Mouse (Mus musculus) small intestine, adult 2 months (tissue): ENCODE data around the gene Pglyrp4. TPM values are rescaled to one million over a fixed set of nuclear protein-coding genes. Genes with fewer than 3 reads are reported as not detected.
"Not testable (repeated sequence)": the region's sequence is repeated elsewhere in the genome, so short reads cannot be mapped to it uniquely, and the experiment has no call there.

ENCODE experiments used
- H3K27ac ChIP-seq: fragments of 200-500 bp; 2 replicates; pipeline ENCODE4 v1.5.1; 2012; ENCODE audit warnings: low read depth, low read length, control low read depth, inconsistent platforms; ENCODE audit not compliant: insufficient read depth
- H3K27me3 ChIP-seq: fragments of 200-500 bp; 2 replicates; pipeline ENCODE4 v1.6.1; 2012; ENCODE audit warnings: mild to moderate bottlenecking, moderate library complexity, low read length, inconsistent platforms; ENCODE audit not compliant: control insufficient read depth, insufficient read depth
- H3K36me3 ChIP-seq: fragments of 200-500 bp; 2 replicates; pipeline ENCODE4 v1.6.1; 2012; ENCODE audit warnings: mild to moderate bottlenecking, low read length, control low read depth, inconsistent platforms; ENCODE audit not compliant: control insufficient read depth, insufficient read depth
- H3K4me1 ChIP-seq: fragments of 200-500 bp; 2 replicates; pipeline ENCODE4 v1.6.1; 2012; ENCODE audit warnings: low read length, inconsistent platforms, mixed read lengths; ENCODE audit not compliant: control insufficient read depth, insufficient read depth, insufficient read length
- H3K4me3 ChIP-seq: fragments of 200-500 bp; 2 replicates; pipeline ENCODE4 v1.5.1; 2012; ENCODE audit warnings: low read depth, mild to moderate bottlenecking, control low read depth, inconsistent platforms, low read length, moderate library complexity
- CTCF ChIP-seq: fragments of 200-500 bp; IDR thresholded peaks from 2 replicates; pipeline ENCODE4 v1.5.1; 2012; ENCODE audit warnings: low read depth, mild to moderate bottlenecking, control low read depth, inconsistent platforms, low read length, moderate library complexity, mixed read lengths; ENCODE audit not compliant: insufficient replicate concordance, insufficient read length; ENCODE audit errors: extremely low read depth
- POLR2A ChIP-seq: fragments of 200-500 bp; IDR thresholded peaks from 2 replicates; pipeline ENCODE4 v1.6.1; 2012; ENCODE audit warnings: low read depth, mild to moderate bottlenecking, control low read depth, inconsistent platforms, low read length, moderate library complexity
- WGBS: fragments of 180-500 bp; shearing (Covaris S2); methylation state at CpG from one replicate; pipeline ENCODE4 v1.1.7; 2018; 5-methylcytosine and 5-hydroxymethylcytosine counted together
- polyA plus RNA-seq: library from polyadenylated mRNA; depleted of rRNA; stranded (reverse); fragments of >200 nt; gene quantifications from 2 replicates; pipeline ENCODE4 v1.2.3, GENCODE M21; 2012; rRNA removed

Gene Pglyrp4
- polyA plus RNA-seq, 1 experiment = not detected

DNA sequence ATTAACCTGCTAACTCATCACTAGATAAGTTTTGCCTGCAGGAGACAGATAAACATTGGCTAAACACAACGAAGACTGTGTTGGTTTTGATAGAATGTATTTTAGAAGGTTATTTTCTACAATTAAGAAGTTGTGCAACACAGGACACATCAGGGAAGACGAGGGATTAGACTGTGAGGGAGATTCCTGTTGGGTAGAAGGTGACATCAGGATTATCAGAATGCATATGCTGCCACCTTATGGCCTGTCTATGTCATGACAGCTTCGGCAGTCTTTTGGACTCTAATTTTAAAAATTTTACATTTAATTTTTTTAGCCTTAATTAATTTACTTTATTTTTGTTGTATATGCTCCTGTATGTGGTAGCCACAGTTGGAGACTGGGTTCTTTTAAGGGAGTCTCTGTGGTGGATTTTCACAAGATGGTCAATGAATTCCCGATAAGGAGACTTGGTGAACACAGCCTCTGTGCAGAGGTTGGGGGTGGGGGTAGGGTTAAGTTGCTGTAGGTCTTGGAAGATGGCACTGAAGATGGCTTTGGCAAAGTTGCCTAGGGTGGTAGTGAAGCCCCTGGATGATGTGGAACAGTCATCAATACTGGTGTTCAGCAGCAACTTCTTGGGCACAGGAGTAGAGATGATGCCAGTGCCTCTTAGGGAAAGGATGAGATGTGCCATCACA, 18.0 kb upstream of the Pglyrp4 start:
- WGBS = 15% methylated on average over 4 of the region's 4 CpGs
- H3K4me1 ChIP-seq = no peaks in the 10 kb centered on the region

GRCm38 (mm10) chr3:90709591-90710460, 16.9 kb upstream of the Pglyrp4 start:
- Histone ChIP-seq H3K27me3 (no peaks in the 10 kb centered on the region), H3K27ac (no peak overlapping the region), H3K4me1 (no peaks in the 10 kb centered on the region), H3K36me3 (no peaks in the 10 kb centered on the region), H3K4me3 (no peak overlapping the region)
- 42% methylated on average over 12 of the region's 12 CpGs for WGBS
- TF ChIP-seq POLR2A = no peak
- peak; percentile 99 for TF ChIP-seq CTCF

More for the DNA sequence above, 18.0 kb upstream of the Pglyrp4 start:
- Histone ChIP-seq H3K27ac (no peak overlapping the region), H3K36me3 (no peaks in the 10 kb centered on the region), H3K4me3 (no peak overlapping the region), H3K27me3 (no peaks in the 10 kb centered on the region; the same call in 1 of the 2 replicates)
- TF ChIP-seq CTCF = no peak
- no peak for TF ChIP-seq POLR2A

- Histone ChIP-seq H3K36me3 (no peaks in the 10 kb centered on the region), H3K4me1 (no peaks in the 10 kb centered on the region), H3K4me3 (no peak overlapping the region), H3K27ac (no peak overlapping the region), H3K27me3 (no peaks in the 10 kb centered on the region)
- 94% methylated on average over 1 of the region's 1 CpGs for WGBS
- TF ChIP-seq POLR2A = no peak
- no peak for TF ChIP-seq CTCF
These were observed 23.0 kb downstream of the Pglyrp4 start for GRCm38 (mm10) chr3:90749658-90750057.

GRCm38 (mm10) chr3:90777776-90778175, 51.1 kb downstream of the Pglyrp4 start, which contains the start of gene Gm5849:
Gm5849 (minus strand) TSS chr3:90777876.
- H3K4me1 ChIP-seq, H3K36me3 ChIP-seq, H3K4me3 ChIP-seq, H3K27ac ChIP-seq, H3K27me3 ChIP-seq: not testable (repeated sequence)
- 95% methylated on average over 1 of the region's 1 CpGs for WGBS

Other genes starting within 250 kb of the Pglyrp4 start
- 3.4 and 7.1 TPM in 2 replicates for gene Snapin, start 235.9 kb upstream of the Pglyrp4 start, polyA plus RNA-seq
- gene Chtop, start 217.4 kb upstream of the Pglyrp4 start, polyA plus RNA-seq = 14.3 and 22.3 TPM in 2 replicates
- 20.2 and 26.8 TPM in 2 replicates for gene S100a1, start 212.5 kb upstream of the Pglyrp4 start, polyA plus RNA-seq
- gene S100a13, start 212.5 kb upstream of the Pglyrp4 start, polyA plus RNA-seq = 8.5 and 9.7 TPM in 2 replicates
- gene S100a14, start 200.1 kb upstream of the Pglyrp4 start, polyA plus RNA-seq = 1.3 and 2.8 TPM in 2 replicates
- 44.9 and 65.1 TPM in 2 replicates for gene S100a16, start 189.7 kb upstream of the Pglyrp4 start, polyA plus RNA-seq
- not detected in 2 replicates for gene S100a3, start 166.3 kb upstream of the Pglyrp4 start, polyA plus RNA-seq
- not detected in 2 replicates for gene S100a2, start 136.7 kb upstream of the Pglyrp4 start, polyA plus RNA-seq
- not detected in 2 replicates for gene Gm42674, start 125.0 kb upstream of the Pglyrp4 start, polyA plus RNA-seq
- gene S100a4, start 123.1 kb upstream of the Pglyrp4 start, polyA plus RNA-seq = 1.8 and 3.7 TPM in 2 replicates
- gene S100a5, start 118.4 kb upstream of the Pglyrp4 start, polyA plus RNA-seq = not detected in 2 replicates
- 234 and 369 TPM in 2 replicates for gene S100a6, start 114.0 kb upstream of the Pglyrp4 start, polyA plus RNA-seq
- gene S100a7a, start 72.9 kb upstream of the Pglyrp4 start, polyA plus RNA-seq = 0.11 TPM in 1 of 2 replicates, not detected in the other
- 0.29 TPM in 1 of 2 replicates, not detected in the other for gene S100a8, start 57.9 kb upstream of the Pglyrp4 start, polyA plus RNA-seq
- gene S100a9, start 31.2 kb upstream of the Pglyrp4 start, polyA plus RNA-seq = 0.44 TPM in 1 of 2 replicates, not detected in the other
- gene Gm5849, start 51.0 kb downstream of the Pglyrp4 start, polyA plus RNA-seq = not detected in 2 replicates